Mouse (Mus musculus): ENCODE data around the gene Ints13. TPM values are rescaled to one million over a fixed set of nuclear protein-coding genes. Genes with fewer than 3 reads are reported as not detected.
A peak's percentile ranks its signal among the peaks of the same experiment; 100 is the strongest.

Ints13 gene
- polyA plus RNA-seq, 1 experiment from 2014 or later = 74.2 TPM

DNA sequence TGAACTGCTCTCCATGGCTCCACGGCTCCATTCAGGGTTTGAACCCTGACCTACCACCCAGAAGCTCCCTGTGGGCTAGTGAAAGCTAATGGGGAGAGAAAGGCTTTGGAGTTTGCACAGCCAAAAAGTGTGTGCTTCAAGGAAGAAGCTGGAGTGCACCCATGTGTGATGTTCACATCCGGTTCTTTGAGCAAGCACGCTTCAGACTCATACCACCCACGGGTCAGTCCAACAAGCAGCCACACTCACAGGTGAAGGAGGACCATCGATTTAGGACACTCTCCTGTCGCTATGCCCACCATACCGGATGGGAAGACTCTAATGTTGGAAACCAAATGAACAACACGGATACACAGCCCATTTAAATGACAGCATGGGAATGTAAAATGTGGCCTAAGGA lies 66.1 kb downstream of the Ints13 start:
- Histone ChIP-seq H3K27me3 (no peaks in the 10 kb centered on the region), H3K4me3 (no peak overlapping the region), H3K27ac (no peak overlapping the region), H3K4me2 (no peak overlapping the region), H3K9ac (no peak overlapping the region), H3K9me3 (replicated peaks) (no peaks in the 10 kb centered on the region), H3K36me3 (ENCODE audit: poor library complexity, severe bottlenecking) (no peaks in the 10 kb centered on the region), H3K4me1 (no peaks in the 10 kb centered on the region)
- WGBS = 84% methylated on average over 8 of the region's 8 CpGs
- no peak for ATAC-seq

- no peak for ATAC-seq
- no peak overlapping the region for H3K27ac ChIP-seq
- no peak overlapping the region for H3K9ac ChIP-seq
- no peaks in the 10 kb centered on the region for H3K9me3 ChIP-seq (replicated peaks)
- no peak overlapping the region for H3K4me2 ChIP-seq
- H3K36me3 ChIP-seq (ENCODE audit: poor library complexity, severe bottlenecking) = no peaks in the 10 kb centered on the region
- H3K27me3 ChIP-seq = no peaks in the 10 kb centered on the region
- H3K4me1 ChIP-seq = no peaks in the 10 kb centered on the region
- 78% methylated on average over 2 of the region's 2 CpGs for WGBS
- no peak overlapping the region for H3K4me3 ChIP-seq
These were observed 67.7 kb downstream of the Ints13 start for GRCm38 (mm10) chr6:146509891-146510290.

DNA sequence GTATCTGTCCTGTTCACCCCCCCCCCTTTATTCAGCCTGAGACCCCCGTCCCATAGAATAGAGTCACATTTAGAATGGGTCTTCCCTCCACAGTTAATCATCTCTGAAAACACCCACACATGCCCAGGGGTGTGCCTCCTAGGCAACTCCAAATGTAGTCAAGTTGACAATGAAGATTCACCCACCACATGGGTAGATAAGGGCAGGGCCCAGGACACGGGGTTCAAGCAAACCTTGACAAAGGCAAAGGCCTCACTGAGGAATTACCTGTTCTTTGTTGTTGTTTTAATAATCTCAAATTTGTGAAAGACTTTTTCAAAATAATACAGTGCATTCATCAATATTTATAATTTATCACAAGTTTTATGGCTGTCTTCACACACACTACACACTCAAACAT lies 73.2 kb downstream of the Ints13 start:
- Histone ChIP-seq H3K9me3 (replicated peaks) (no peaks in the 10 kb centered on the region), H3K4me1 (peaks cover 15% of the 10 kb centered on the region), H3K4me2 (no peak overlapping the region), H3K9ac (no peak overlapping the region), H3K27me3 (peaks cover 35% of the 10 kb centered on the region), H3K4me3 (no peak overlapping the region), H3K27ac (no peak overlapping the region), H3K36me3 (ENCODE audit: poor library complexity, severe bottlenecking) (no peaks in the 10 kb centered on the region)
- no peak for ATAC-seq
- 84% methylated on average over 2 of the region's 2 CpGs for WGBS

DNA sequence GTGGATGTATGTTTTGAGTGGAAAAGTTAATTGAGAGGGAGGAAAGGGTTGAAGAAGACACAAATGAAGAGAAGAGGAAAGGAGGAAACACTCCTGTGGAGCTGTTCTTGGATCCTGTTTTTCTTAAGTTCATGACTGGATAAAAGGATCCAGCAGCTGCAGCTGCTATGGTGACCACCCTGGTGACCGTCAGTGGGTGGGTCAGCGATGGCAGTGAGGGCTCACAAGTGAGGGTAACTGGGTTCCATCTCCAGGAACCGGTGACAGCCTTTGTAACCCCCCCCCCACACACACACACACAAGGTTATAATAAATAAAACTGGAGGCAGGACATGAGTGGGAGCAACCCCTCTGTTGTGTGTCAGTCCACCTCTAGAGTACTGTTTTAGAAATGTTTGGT lies 74.8 kb downstream of the Ints13 start:
- H3K27me3 ChIP-seq = peaks cover 35% of the 10 kb centered on the region
- no peak overlapping the region for H3K27ac ChIP-seq
- H3K4me3 ChIP-seq = peak overlapping the region; percentile 64
- H3K9ac ChIP-seq = peak overlapping the region; percentile 67; the same call in 1 of the 2 replicates
- peaks cover 15% of the 10 kb centered on the region for H3K4me1 ChIP-seq
- no peaks in the 10 kb centered on the region for H3K36me3 ChIP-seq (ENCODE audit: poor library complexity, severe bottlenecking)
- no peak for ATAC-seq
- WGBS = 44% methylated on average over 3 of the region's 3 CpGs
- H3K9me3 ChIP-seq (replicated peaks) = no peaks in the 10 kb centered on the region
- peak overlapping the region; percentile 99 for H3K4me2 ChIP-seq

DNA sequence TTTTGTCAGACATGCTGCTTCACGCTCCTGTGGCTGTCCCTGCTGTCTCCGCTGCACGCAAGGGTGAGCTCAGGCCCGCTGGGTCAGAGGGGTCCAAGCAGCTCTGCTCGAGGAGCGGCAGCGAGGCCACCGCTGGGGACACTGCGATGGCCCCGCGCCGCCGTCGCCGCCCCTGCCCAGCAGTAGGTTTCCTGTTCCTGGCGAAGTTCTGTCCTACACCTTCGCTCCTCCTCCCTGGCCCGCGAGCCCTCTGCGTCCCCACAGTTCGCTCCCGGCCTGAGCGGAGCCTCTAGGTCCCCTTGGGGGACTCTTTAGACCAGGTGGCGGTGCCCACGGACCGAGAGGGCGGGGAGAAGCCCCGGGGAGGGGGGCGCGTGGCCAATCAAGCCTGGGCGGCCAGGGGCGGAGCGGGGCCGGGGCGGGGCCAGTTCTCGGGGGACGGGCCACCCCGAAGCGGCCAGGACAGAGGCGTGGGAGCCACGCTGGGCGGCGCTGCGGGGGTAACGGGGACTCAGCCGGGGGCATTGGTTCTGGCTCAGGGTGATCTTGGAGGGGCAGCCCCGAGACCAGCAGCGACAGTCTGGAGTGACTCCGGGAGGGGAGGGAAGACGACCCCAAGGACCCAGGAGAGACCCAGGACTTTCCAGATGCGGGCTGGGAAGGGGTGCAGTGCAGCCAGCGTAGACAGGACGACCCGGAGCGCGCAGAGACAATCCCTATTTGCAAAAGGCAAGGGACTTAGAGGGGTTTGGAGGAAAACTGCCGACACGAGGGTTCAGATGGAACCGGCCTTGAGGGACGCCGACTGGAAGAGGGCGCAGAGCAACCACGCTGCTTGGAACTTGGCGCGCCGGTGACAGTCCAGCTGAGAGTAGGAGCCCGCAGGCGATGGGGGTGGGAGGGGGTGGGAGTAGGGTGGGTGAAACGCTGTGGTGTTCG lies 75.5 kb downstream of the Ints13 start, which contains the start of gene Itpr2:
TSS of gene Itpr2 (minus strand) at position 358 of the 939 bp plus-strand sequence.
- H3K4me3 ChIP-seq = peak within 1 kb of the TSS; percentile 64
- H3K4me2 ChIP-seq = peak within 1 kb of the TSS; percentile 99
- no peaks in the 10 kb centered on the region for H3K9me3 ChIP-seq (replicated peaks)
- peak within 1 kb of the TSS; percentile 67 for H3K9ac ChIP-seq
- no peak within 1 kb of the TSS for H3K27ac ChIP-seq
- no peaks in the 10 kb centered on the region for H3K36me3 ChIP-seq (ENCODE audit: poor library complexity, severe bottlenecking)
- WGBS = 1% methylated on average over 68 of the region's 70 CpGs
- peak; percentile 94 for ATAC-seq
- H3K27me3 ChIP-seq = peaks cover 35% of the 10 kb centered on the region
- peaks cover 15% of the 10 kb centered on the region for H3K4me1 ChIP-seq

GRCm38 (mm10) chr6:146501316-146501865 lies 76.2 kb downstream of the Ints13 start:
- Histone ChIP-seq H3K9ac (peak overlapping the region; percentile 67), H3K36me3 (ENCODE audit: poor library complexity, severe bottlenecking) (no peaks in the 10 kb centered on the region), H3K27ac (no peak overlapping the region), H3K4me2 (peak overlapping the region; percentile 99), H3K9me3 (replicated peaks) (no peaks in the 10 kb centered on the region), H3K4me3 (peak overlapping the region; percentile 64), H3K27me3 (peaks cover 35% of the 10 kb centered on the region), H3K4me1 (peaks cover 15% of the 10 kb centered on the region)
- peak; percentile 59; the same call in 1 of the 2 replicates for ATAC-seq
- 1% methylated on average over 30 of the region's 30 CpGs for WGBS

- Histone ChIP-seq H3K4me2 (no peak overlapping the region), H3K36me3 (ENCODE audit: poor library complexity, severe bottlenecking) (no peaks in the 10 kb centered on the region), H3K9ac (no peak overlapping the region), H3K27ac (no peak overlapping the region), H3K27me3 (peaks cover 35% of the 10 kb centered on the region), H3K4me1 (peaks cover 15% of the 10 kb centered on the region), H3K4me3 (no peak overlapping the region), H3K9me3 (replicated peaks) (no peaks in the 10 kb centered on the region)
- WGBS = 78% methylated on average over 5 of the region's 5 CpGs
- no peak for ATAC-seq
These were observed 76.9 kb downstream of the Ints13 start for GRCm38 (mm10) chr6:146500771-146501170.

DNA sequence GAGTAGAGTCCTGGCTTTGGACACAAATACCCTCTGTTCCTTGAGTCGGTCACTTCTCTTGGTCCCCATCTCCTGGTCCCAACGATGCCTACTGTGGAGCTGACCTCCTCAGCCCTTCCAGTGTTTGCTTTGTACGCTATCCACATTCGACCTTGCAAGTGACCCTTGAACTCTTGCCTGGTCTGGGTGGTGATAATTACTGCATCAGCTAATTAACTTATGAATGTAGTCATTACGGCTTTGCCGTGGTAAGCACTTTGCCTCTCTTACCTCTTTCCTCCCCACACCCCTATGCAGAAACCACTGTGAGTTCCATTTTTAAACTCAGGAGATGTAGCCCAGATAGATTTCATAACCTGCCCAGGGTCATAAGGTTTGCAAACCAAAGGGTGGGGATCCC lies 77.4 kb downstream of the Ints13 start:
- 76% methylated on average over 6 of the region's 6 CpGs for WGBS
- H3K9me3 ChIP-seq (replicated peaks) = no peaks in the 10 kb centered on the region
- no peak overlapping the region for H3K4me2 ChIP-seq
- peaks cover 15% of the 10 kb centered on the region for H3K4me1 ChIP-seq
- no peak overlapping the region for H3K9ac ChIP-seq
- H3K4me3 ChIP-seq = no peak overlapping the region
- ATAC-seq = no peak
- H3K36me3 ChIP-seq (ENCODE audit: poor library complexity, severe bottlenecking) = no peaks in the 10 kb centered on the region
- no peak overlapping the region for H3K27ac ChIP-seq
- H3K27me3 ChIP-seq = peaks cover 35% of the 10 kb centered on the region

Other genes with a start within 250 kb of the Ints13 start
- gene Itpr2, start 75.6 kb downstream of the Ints13 start, polyA plus RNA-seq (2015; fragmentation: Nextera tagmentation; extraction: Ambion mirVana) = 2.5 and 3.2 TPM in 2 replicates
- 64.5 and 70.8 TPM in 2 replicates for gene Fgfr1op2, start 632 bp downstream of the Ints13 start, polyA plus RNA-seq (2015; fragmentation: Nextera tagmentation; extraction: Ambion mirVana)
- gene Med21, start 64.7 kb upstream of the Ints13 start, polyA plus RNA-seq (2015; fragmentation: Nextera tagmentation; extraction: Ambion mirVana) = 134 and 136 TPM in 2 replicates
- gene Tm7sf3, start 65.0 kb upstream of the Ints13 start, polyA plus RNA-seq (2015; fragmentation: Nextera tagmentation; extraction: Ambion mirVana) = 21.7 and 27.1 TPM in 2 replicates
- gene Stk38l, start 147.2 kb upstream of the Ints13 start, polyA plus RNA-seq (2015; fragmentation: Nextera tagmentation; extraction: Ambion mirVana) = 14.7 and 15.3 TPM in 2 replicates
- gene Arntl2, start 218.2 kb upstream of the Ints13 start, polyA plus RNA-seq (2015; fragmentation: Nextera tagmentation; extraction: Ambion mirVana) = 1.1 and 2.2 TPM in 2 replicates

All from forebrain, embryonic 13.5 days (tissue).